Mouse (Mus musculus): Measurements from ENCODE around the gene Nck1.

- TF ChIP-seq CTCF (IDR thresholded peaks at IDR 0.05; ENCODE audit: control insufficient read depth, insufficient read depth, low read length) = no peak
- TF ChIP-seq POLR2A (IDR thresholded peaks at IDR 0.05; ENCODE audit: borderline replicate concordance, control insufficient read depth, low read depth, low read length) = no peak
These were observed 82.2 kb downstream of the Nck1 start for GRCm38 (mm10) chr9:100463771-100464170.

Measured in bone marrow, adult 2 months (tissue).